10 mouse cellular contexts compared by ENCODE assay signal in the genomic region with DNA sequence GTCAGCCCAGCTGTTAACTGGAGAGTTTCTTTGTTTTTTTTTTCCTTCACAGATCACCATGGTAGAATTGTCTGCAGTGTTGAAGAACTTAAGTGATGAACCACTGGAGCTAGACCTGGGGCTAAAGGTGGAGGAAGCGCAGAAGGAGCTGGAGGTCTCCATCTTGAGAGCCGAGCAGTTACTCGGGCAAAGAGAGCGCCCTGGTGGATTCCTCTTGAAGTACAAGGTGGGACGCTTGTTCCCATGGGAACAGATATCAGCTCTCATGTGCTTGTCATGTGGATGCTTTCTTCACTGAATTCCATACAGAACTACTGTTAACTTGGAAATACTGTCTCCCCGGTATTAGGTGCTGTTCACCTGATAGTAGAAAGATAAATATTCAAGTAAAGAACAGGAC.
DNase-seq lines count a peak whose midpoint lies in the region; ATAC-seq and TF ChIP-seq lines count a peak whose summit lies in the region.
"Had no signal": no experiment of that assay in that cellular context is flagged by ENCODE, and none has a peak within 500 bp of the region (broad histone marks: within the 10 kb centered on the region; RNA-seq: fewer than 3 reads in every experiment).

No protein-coding gene starts in this region.

- TF ChIP-seq RAD21 in MEL (IDR thresholded peaks at IDR 0.05; ENCODE audit: low read depth, low read length) = peak; percentile 10

- peaks cover 17% of the 10 kb centered on the region for H3K36me3 ChIP-seq in kidney, adult 2 months (ENCODE audit: control insufficient read depth, insufficient read depth, low read length)
- H3K36me3 ChIP-seq in MEL (ENCODE audit: control insufficient read depth in 1 of 2, insufficient read depth in 2 of 2, low read length in 2 of 2) = no peaks in the 10 kb centered on the region
- H3K36me3 ChIP-seq in neural tube, embryonic 11.5 days (ENCODE audit: control insufficient read depth, insufficient read depth, low read length) = peaks cover 3% of the 10 kb centered on the region

- no peak overlapping the region for H3K4me2 ChIP-seq in neural tube, embryonic 11.5 days (ENCODE audit: low read depth)
- H3K4me2 ChIP-seq: embryonic facial prominence, embryonic 12.5 days; lung, embryonic 15.5 days had no signal

- no peaks in the 10 kb centered on the region for H3K9me3 ChIP-seq in MEL (replicated peaks; ENCODE audit: insufficient read depth, low read length)
- H3K9me3 ChIP-seq in neural tube, embryonic 11.5 days (ENCODE audit: control insufficient read depth, low read length) = no peaks in the 10 kb centered on the region
- H3K9me3 ChIP-seq: embryonic facial prominence, embryonic 12.5 days; lung, embryonic 15.5 days had no signal

- TF ChIP-seq CTCF in kidney, adult 2 months (conservative IDR thresholded peaks at IDR 0.05; ENCODE audit: insufficient read depth, insufficient read length, low read depth, low read length) = 0 out of 2 replicates have a peak, but pooled peaks have one; percentile 26
- TF ChIP-seq CTCF in MEL (IDR thresholded peaks at IDR 0.05 in 2 of 3, conservative IDR thresholded peaks at IDR 0.05 in 1 of 3; ENCODE audit: control insufficient read depth in 1 of 3, insufficient read depth in 1 of 3, low read depth in 2 of 3, low read length in 3 of 3, poor library complexity in 1 of 3, severe bottlenecking in 1 of 3) = 0 out of 6 replicates have a peak, but pooled peaks of 1 of the 3 experiments have one; percentile 6
- peak; percentile 38; the same call in 1 of the 2 replicates for TF ChIP-seq CTCF in cerebellum, adult 2 months (IDR thresholded peaks at IDR 0.05; ENCODE audit: borderline replicate concordance, insufficient read depth, low read depth, low read length)

- no peak for DNase-seq in kidney, adult 2 months
- DNase-seq in kidney, adult 8-10 months = no peak
- DNase-seq in MEL (ENCODE audit: low read depth, low spot score) = peak; percentile 13
- DNase-seq in cerebellum, adult 2 months = peak; percentile 12 to 22
- DNase-seq in layer of hippocampus, adult 18-20 months (ENCODE audit: low spot score in 2 of 2) = peak; percentile 16 to 70
- peak; percentile 29 for DNase-seq in neural tube, embryonic 11.5 days (ENCODE audit: low spot score)
- no peak for DNase-seq in natural killer cell, adult 2 months (ENCODE audit: low spot score in 2 of 2)
- DNase-seq in kidney, postnatal 36 days = no peak

- H3K4me1 ChIP-seq in kidney, adult 2 months (ENCODE audit: control insufficient read depth, insufficient read depth, low read length) = no peaks in the 10 kb centered on the region
- no peaks in the 10 kb centered on the region for H3K4me1 ChIP-seq in MEL (ENCODE audit: control insufficient read depth in 1 of 2, insufficient read depth in 2 of 2, low read length in 2 of 2)
- H3K4me1 ChIP-seq in cerebellum, adult 2 months (ENCODE audit: control insufficient read depth, insufficient read depth, low read length) = no peaks in the 10 kb centered on the region
- no peaks in the 10 kb centered on the region for H3K4me1 ChIP-seq in neural tube, embryonic 11.5 days (ENCODE audit: control insufficient read depth, insufficient read depth, low read length)
- H3K4me1 ChIP-seq: embryonic facial prominence, embryonic 12.5 days; lung, embryonic 15.5 days had no signal

- no peak overlapping the region for H3K9ac ChIP-seq in MEL (ENCODE audit: control insufficient read depth, low read depth, low read length, poor library complexity, severe bottlenecking)
- H3K9ac ChIP-seq in neural tube, embryonic 11.5 days (ENCODE audit: low read length) = no peak overlapping the region
- H3K9ac ChIP-seq: embryonic facial prominence, embryonic 12.5 days; lung, embryonic 15.5 days had no signal

- H3K27ac ChIP-seq in kidney, adult 2 months (ENCODE audit: insufficient read depth, low read depth, low read length) = no peak overlapping the region
- H3K27ac ChIP-seq in MEL (ENCODE audit: control insufficient read depth, low read depth, low read length) = no peak overlapping the region
- H3K27ac ChIP-seq in cerebellum, adult 2 months (ENCODE audit: insufficient read depth, low read length) = no peak overlapping the region
- H3K27ac ChIP-seq in neural tube, embryonic 11.5 days (ENCODE audit: low read depth, low read length) = no peak overlapping the region
- H3K27ac ChIP-seq: embryonic facial prominence, embryonic 12.5 days; lung, embryonic 15.5 days had no signal

- 61% methylated on average over 6 of the region's 6 CpGs for WGBS in kidney, adult 2 months
- 67% methylated on average over 6 of the region's 6 CpGs for WGBS in cerebellum, adult 2 months
- WGBS in neural tube, embryonic 11.5 days = 65% methylated on average over 6 of the region's 6 CpGs

- H3K4me3 ChIP-seq in kidney, adult 2 months (ENCODE audit: insufficient read depth, low read depth, low read length) = no peak overlapping the region
- no peak overlapping the region for H3K4me3 ChIP-seq in MEL (ENCODE audit: control insufficient read depth in 1 of 2, insufficient read depth in 1 of 2, low read depth in 2 of 2, low read length in 2 of 2)
- H3K4me3 ChIP-seq in cerebellum, adult 2 months (replicated peaks; ENCODE audit: insufficient read depth, low read depth, low read length) = no peak overlapping the region
- no peak overlapping the region for H3K4me3 ChIP-seq in neural tube, embryonic 11.5 days (ENCODE audit: low read depth, low read length)
- H3K4me3 ChIP-seq: embryonic facial prominence, embryonic 12.5 days; lung, embryonic 15.5 days had no signal

- H3K79me2 ChIP-seq in MEL (ENCODE audit: control insufficient read depth, insufficient read depth, low read length, poor library complexity) = no peaks in the 10 kb centered on the region

- H3K27me3 ChIP-seq in kidney, adult 2 months (replicated peaks; ENCODE audit: control insufficient read depth, insufficient read depth, low read length) = no peaks in the 10 kb centered on the region
- H3K27me3 ChIP-seq in MEL (ENCODE audit: control insufficient read depth in 1 of 2, insufficient read depth in 2 of 2, low read length in 2 of 2) = peaks cover 6 to 15% of the 10 kb centered on the region in 2 experiments
- H3K27me3 ChIP-seq in cerebellum, adult 2 months (ENCODE audit: control insufficient read depth, insufficient read depth, low read length) = no peaks in the 10 kb centered on the region
- no peaks in the 10 kb centered on the region for H3K27me3 ChIP-seq in neural tube, embryonic 11.5 days (ENCODE audit: control insufficient read depth, insufficient read depth, low read length)
- H3K27me3 ChIP-seq: embryonic facial prominence, embryonic 12.5 days; lung, embryonic 15.5 days had no signal

- TF ChIP-seq EP300 in MEL (IDR thresholded peaks at IDR 0.05; ENCODE audit: low read depth in 1 of 2, low read length in 2 of 2) = no peak

- TF ChIP-seq POLR2A in kidney, adult 2 months (IDR thresholded peaks at IDR 0.05; ENCODE audit: low read depth, low read length) = no peak
- TF ChIP-seq POLR2A in MEL (IDR thresholded peaks at IDR 0.05; ENCODE audit: control insufficient read depth in 1 of 2, insufficient read depth in 1 of 2, low read depth in 1 of 2, low read length in 2 of 2, poor library complexity in 1 of 2) = no peak
- no peak for TF ChIP-seq POLR2A in cerebellum, adult 2 months (IDR thresholded peaks at IDR 0.05; ENCODE audit: borderline replicate concordance, insufficient read depth, low read length)

- ATAC-seq in neural tube, embryonic 11.5 days (ENCODE audit: insufficient read depth, low FRiP score, low TSS enrichment) = no peak

TF ChIP-seq in MEL, 35 proteins besides CTCF, POLR2A, EP300 and RAD21:
- TF ChIP-seq HCFC1 (IDR thresholded peaks at IDR 0.05; ENCODE audit: low read depth, low read length) (no peak), MAZ (IDR thresholded peaks at IDR 0.05; ENCODE audit: low read depth, low read length) (no peak), ZMIZ1 (IDR thresholded peaks at IDR 0.05; ENCODE audit: low read depth, low read length) (no peak), SIN3A (IDR thresholded peaks at IDR 0.05; ENCODE audit: low read length) (no peak), TCF12 (IDR thresholded peaks at IDR 0.05; ENCODE audit: low read depth, low read length) (no peak), USF1 (IDR thresholded peaks at IDR 0.05; ENCODE audit: low read depth, low read length) (no peak), MYC (IDR thresholded peaks at IDR 0.05; ENCODE audit: low read depth, low read length) (no peak), USF2 (IDR thresholded peaks at IDR 0.05; ENCODE audit: borderline replicate concordance in 1 of 2, insufficient read depth in 1 of 2, low read depth in 1 of 2, low read length in 2 of 2) (no peak), ETS1 (IDR thresholded peaks at IDR 0.05; ENCODE audit: low read depth, low read length) (no peak), NRF1 (IDR thresholded peaks at IDR 0.05; ENCODE audit: insufficient read depth, low read depth, low read length, poor library complexity, severe bottlenecking) (no peak), POLR2AphosphoS2 (IDR thresholded peaks at IDR 0.05; ENCODE audit: low read length) (no peak), CHD1 (IDR thresholded peaks at IDR 0.05; ENCODE audit: low read depth, low read length) (no peak), MXI1 (IDR thresholded peaks at IDR 0.05; ENCODE audit: low read depth, low read length) (no peak)

Comparison
In these comparisons a context has a peak if more than half of its experiments do, and no peak if none do; other contexts are left out.
1. DNase-seq: peak in MEL (single experiment), cerebellum, adult 2 months (2 of 2), layer of hippocampus, adult 18-20 months (2 of 2) and neural tube, embryonic 11.5 days (single experiment); none in kidney, adult 2 months (single experiment), kidney, adult 8-10 months (0 of 2), natural killer cell, adult 2 months (0 of 2) and kidney, postnatal 36 days (0 of 2).